Mouse (Mus musculus): Measurements from ENCODE around the gene Cog8. TPM values are rescaled to one million over a fixed set of nuclear protein-coding genes. Genes with fewer than 3 reads are reported as not detected.

The Cog8 gene
- polyA plus RNA-seq, 1 experiment from 2014 or later = 39.9 TPM

DNA sequence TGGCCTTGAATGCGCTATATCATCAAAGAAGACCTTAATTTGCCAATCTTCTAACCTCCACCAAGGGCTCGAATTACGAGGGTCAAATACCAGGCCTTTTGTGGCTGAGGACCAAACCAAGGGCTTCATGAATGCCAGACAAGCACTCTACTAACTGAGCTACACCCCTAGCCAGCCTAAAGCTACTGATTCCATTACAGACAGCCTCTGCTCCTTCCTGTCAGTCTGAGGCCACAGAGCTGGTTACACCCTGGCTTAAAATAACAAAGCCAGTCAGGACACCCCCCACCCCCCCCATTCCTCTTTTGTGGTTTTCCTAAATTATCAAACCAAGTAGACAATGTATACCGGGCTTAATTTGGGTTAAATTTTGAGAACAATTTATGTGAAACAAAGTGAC, 17.2 kb upstream of the Cog8 start:
- Histone ChIP-seq H3K9ac (no peak overlapping the region), H3K36me3 (peaks cover 85% of the 10 kb centered on the region), H3K27ac (no peak overlapping the region), H3K27me3 (no peaks in the 10 kb centered on the region), H3K4me1 (peaks cover 3% of the 10 kb centered on the region; the same call in 1 of the 2 replicates), H3K4me3 (no peak overlapping the region), H3K4me2 (no peak overlapping the region), H3K9me3 (no peaks in the 10 kb centered on the region)
- no peak for ATAC-seq (ENCODE audit: insufficient number of reproducible peaks, insufficient read depth, low FRiP score, low TSS enrichment, low read depth)
- WGBS = 68% methylated on average over 4 of the region's 4 CpGs

DNA sequence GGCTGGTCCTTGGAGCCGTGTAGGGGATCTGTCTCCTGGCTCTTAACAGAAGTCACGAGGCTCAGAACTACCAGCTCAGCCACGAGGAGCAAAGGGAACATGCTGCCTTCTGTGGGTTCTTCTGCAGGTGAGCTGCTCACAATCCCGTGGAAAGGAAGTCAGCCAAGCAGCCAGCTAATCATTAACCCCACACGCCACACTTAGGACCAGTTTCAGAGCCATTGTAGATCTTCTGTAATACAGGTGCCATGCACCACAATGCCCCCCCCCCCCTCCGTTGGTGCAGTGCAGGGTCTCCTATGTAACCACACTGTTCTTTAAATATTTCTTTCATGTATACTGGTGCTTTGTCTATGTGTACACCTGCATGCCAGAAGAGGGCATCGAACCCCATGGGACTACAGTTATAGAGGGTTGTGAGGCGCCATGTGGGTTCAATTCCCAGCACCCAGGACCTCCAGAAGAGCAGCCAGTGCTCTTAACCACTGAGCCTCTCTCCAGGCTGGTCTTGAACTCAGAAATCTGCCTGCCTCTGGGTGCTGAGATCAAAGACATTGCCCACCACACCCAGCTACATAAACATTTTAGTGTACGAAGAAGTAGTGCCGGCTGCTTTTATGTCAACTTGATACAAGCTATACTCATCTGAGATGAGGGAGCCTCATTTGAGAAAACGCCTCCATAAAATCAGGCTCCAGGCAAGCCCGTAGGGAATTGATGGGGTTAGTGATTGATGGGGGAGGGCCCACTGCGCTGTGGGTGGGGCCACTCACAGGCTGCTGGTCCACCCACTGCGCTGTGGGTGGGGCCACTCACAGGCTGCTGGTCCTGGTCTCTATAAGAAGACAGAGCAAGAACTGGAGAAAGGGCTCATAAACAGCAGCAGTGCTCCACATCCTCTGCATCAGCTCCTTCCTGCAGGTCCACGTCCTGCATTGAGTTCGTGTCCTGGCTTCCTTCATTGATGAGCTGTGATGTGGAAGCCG, 9.3 kb upstream of the Cog8 start, which contains the start of gene Tmed6:
Tmed6 (minus strand) TSS at position 134 of the 986 bp plus-strand sequence.
- peaks cover 3% of the 10 kb centered on the region; the same call in 1 of the 2 replicates for H3K4me1 ChIP-seq
- 64% methylated on average over 17 of the region's 17 CpGs for WGBS

DNA sequence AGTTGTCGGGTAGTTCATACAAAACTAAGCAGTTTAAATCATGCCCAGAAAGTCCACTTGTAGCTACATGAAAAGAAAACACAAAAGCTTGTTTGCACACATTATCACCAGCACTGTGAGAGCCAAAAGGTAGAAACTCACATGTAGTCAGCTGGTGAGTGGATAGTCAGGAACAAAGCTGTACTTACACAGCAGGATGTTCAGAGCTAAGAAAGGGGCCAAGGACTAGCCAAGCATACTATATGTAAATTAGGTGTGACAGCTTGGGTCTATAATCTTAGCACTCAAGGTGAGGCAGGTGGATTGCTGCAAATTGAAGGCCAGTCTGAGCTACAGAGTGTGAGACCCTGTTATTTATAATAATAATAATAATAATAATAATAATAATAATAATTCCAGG, 6.1 kb upstream of the Cog8 start:
- Histone ChIP-seq H3K9ac (no peak overlapping the region), H3K27me3 (no peaks in the 10 kb centered on the region), H3K4me2 (no peak overlapping the region), H3K4me1 (peaks cover 9% of the 10 kb centered on the region), H3K9me3 (no peaks in the 10 kb centered on the region), H3K36me3 (peaks cover 21% of the 10 kb centered on the region), H3K4me3 (no peak overlapping the region), H3K27ac (no peak overlapping the region)
- 94% methylated on average over 1 of the region's 1 CpGs for whole genome bisulfite sequencing
- no peak for ATAC-seq (ENCODE audit: insufficient number of reproducible peaks, insufficient read depth, low FRiP score, low TSS enrichment, low read depth)

More for the DNA sequence above, 9.3 kb upstream of the Cog8 start, which contains the start of gene Tmed6:
- peaks cover 18% of the 10 kb centered on the region for H3K36me3 ChIP-seq
- no peak within 1 kb of the TSS for H3K9ac ChIP-seq
- no peaks in the 10 kb centered on the region for H3K27me3 ChIP-seq
- ATAC-seq (ENCODE audit: insufficient number of reproducible peaks, insufficient read depth, low FRiP score, low TSS enrichment, low read depth) = no peak
- no peaks in the 10 kb centered on the region for H3K9me3 ChIP-seq
- no peak within 1 kb of the TSS for H3K4me3 ChIP-seq
- no peak within 1 kb of the TSS for H3K4me2 ChIP-seq
- no peak within 1 kb of the TSS for H3K27ac ChIP-seq

DNA sequence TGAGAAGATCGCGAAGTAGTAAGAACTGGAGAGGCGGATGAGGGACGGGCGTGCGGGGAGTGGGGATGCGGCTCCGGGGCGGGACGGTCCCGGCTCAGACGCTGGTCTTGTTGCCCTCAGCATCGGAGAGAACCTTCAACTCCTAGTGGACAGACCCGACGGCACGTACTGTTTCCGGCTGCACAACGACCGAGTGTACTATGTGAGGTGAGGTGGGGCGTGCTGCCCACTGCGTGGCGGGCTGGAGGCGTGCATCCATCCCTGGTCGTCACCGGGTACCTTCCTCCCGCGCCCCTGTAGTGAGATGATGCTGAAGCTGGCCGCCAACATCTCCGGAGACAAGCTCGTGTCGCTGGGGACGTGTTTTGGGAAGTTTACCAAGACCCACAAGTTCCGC, 482 bp upstream of the Cog8 start:
- under 1% methylated on average over 33 of the region's 33 CpGs for WGBS

DNA sequence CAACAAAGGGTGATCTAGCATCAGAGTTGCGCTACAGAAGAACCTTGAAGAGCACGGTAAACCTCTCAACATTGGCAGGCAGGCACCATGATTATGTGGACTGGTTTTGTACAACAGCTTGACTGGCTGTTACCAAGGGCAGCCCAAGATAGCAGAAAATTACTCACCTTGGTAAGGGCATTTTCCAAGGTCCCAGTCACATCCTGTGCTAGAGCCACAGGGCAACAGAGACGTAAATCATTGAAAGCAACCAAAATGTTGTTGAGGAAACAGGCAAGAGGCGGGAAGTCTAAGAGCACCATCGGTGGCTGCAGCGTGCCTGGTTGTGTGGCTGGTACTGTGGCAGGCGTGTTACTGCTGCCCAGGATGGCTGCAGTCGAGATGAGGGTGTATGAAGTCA, 4.4 kb downstream of the Cog8 start:
- H3K36me3 ChIP-seq = peaks cover 60% of the 10 kb centered on the region
- ATAC-seq (ENCODE audit: insufficient number of reproducible peaks, insufficient read depth, low FRiP score, low TSS enrichment, low read depth) = no peak
- H3K4me3 ChIP-seq = no peak overlapping the region
- H3K27me3 ChIP-seq = no peaks in the 10 kb centered on the region
- 97% methylated on average over 8 of the region's 8 CpGs for whole genome bisulfite sequencing
- H3K4me2 ChIP-seq = no peak overlapping the region
- H3K9ac ChIP-seq = no peak overlapping the region
- peaks cover 27% of the 10 kb centered on the region for H3K4me1 ChIP-seq
- H3K27ac ChIP-seq = no peak overlapping the region
- H3K9me3 ChIP-seq = no peaks in the 10 kb centered on the region

More for the DNA sequence above, 482 bp upstream of the Cog8 start:
- H3K9me3 ChIP-seq = no peaks in the 10 kb centered on the region
- peaks cover 24% of the 10 kb centered on the region for H3K4me1 ChIP-seq
- H3K4me3 ChIP-seq = peak overlapping the region; percentile 98
- H3K36me3 ChIP-seq = peaks cover 50% of the 10 kb centered on the region
- peak overlapping the region; percentile 89 for H3K9ac ChIP-seq
- peak overlapping the region; percentile 97 for H3K4me2 ChIP-seq
- H3K27me3 ChIP-seq = no peaks in the 10 kb centered on the region
- no peak overlapping the region for H3K27ac ChIP-seq
- ATAC-seq (ENCODE audit: insufficient number of reproducible peaks, insufficient read depth, low FRiP score, low TSS enrichment, low read depth) = peak; percentile 49

- Histone ChIP-seq H3K4me3 (peak overlapping the region; percentile 91), H3K27ac (no peak overlapping the region), H3K27me3 (no peaks in the 10 kb centered on the region), H3K9me3 (no peaks in the 10 kb centered on the region), H3K9ac (no peak overlapping the region), H3K4me1 (peaks cover 17% of the 10 kb centered on the region), H3K36me3 (peaks cover 82% of the 10 kb centered on the region), H3K4me2 (peak overlapping the region; percentile 88)
- 91% methylated on average over 4 of the region's 4 CpGs for WGBS
- no peak for ATAC-seq (ENCODE audit: insufficient number of reproducible peaks, insufficient read depth, low FRiP score, low TSS enrichment, low read depth)
Measured at GRCm38 (mm10) chr8:107049480-107049879, 7.0 kb downstream of the Cog8 start.

GRCm38 (mm10) chr8:107048061-107048941, 8.2 kb downstream of the Cog8 start, which contains the start of gene Pdf:
TSS of gene Pdf (minus strand) at chr8:107048614.
- Histone ChIP-seq H3K4me3 (peak within 1 kb of the TSS; percentile 91), H3K27ac (peak within 1 kb of the TSS; percentile 93), H3K9ac (peak within 1 kb of the TSS; percentile 93), H3K27me3 (no peaks in the 10 kb centered on the region), H3K4me1 (peaks cover 17% of the 10 kb centered on the region), H3K36me3 (peaks cover 82% of the 10 kb centered on the region), H3K4me2 (peak within 1 kb of the TSS; percentile 88), H3K9me3 (no peaks in the 10 kb centered on the region)
- WGBS = under 1% methylated on average over 86 of the region's 87 CpGs
- peak; percentile 73 for ATAC-seq (ENCODE audit: insufficient number of reproducible peaks, insufficient read depth, low FRiP score, low TSS enrichment, low read depth)

DNA sequence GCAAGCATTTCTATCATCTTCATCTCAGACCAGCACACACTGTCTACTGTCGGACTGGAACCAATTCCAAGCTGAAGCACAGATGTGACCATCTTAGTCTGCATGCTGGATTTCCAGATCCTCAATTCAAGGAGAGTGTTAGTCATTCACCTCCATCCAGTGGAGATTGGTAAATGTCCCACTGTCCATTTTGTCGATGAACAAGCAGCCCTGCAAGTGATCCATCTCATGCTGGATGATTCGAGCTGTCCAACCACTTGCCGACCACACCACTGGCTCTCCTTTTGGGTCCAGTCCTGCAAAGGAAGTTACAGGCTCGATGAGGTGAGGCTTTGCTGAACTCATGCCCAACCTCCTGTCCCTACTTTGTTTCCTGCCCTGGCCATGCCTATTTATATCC, 9.5 kb downstream of the Cog8 start:
- Histone ChIP-seq H3K9me3 (no peaks in the 10 kb centered on the region), H3K27me3 (no peaks in the 10 kb centered on the region), H3K27ac (no peak overlapping the region), H3K9ac (peak overlapping the region; percentile 93; the same call in 1 of the 2 replicates), H3K36me3 (peaks cover 82% of the 10 kb centered on the region), H3K4me1 (peaks cover 17% of the 10 kb centered on the region), H3K4me2 (peak overlapping the region; percentile 88), H3K4me3 (peak overlapping the region; percentile 91; the same call in 1 of the 2 replicates)
- 88% methylated on average over 5 of the region's 5 CpGs for WGBS
- no peak for ATAC-seq (ENCODE audit: insufficient number of reproducible peaks, insufficient read depth, low FRiP score, low TSS enrichment, low read depth)

DNA sequence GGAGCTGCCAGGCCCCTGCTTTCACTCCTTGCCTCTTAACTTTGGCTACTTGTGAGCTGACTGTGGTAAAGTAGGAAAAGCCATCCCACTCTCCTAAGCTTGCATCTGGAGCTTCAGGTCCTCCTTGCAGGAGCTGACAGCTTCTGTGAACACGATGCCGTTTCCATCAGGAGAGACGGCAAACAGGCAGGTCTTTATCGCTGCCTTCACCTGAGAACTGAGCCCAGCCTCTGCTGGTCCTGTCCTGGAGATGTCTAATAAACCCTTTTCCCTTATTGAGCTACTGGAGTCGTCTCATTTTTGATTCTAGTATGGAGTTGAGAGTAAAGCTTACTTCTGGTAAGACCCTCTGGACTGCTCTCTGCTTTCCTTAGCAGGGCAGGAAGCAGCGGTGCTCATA, 11.0 kb downstream of the Cog8 start:
- Histone ChIP-seq H3K4me3 (no peak overlapping the region), H3K27ac (no peak overlapping the region), H3K4me1 (peaks cover 17% of the 10 kb centered on the region), H3K9me3 (no peaks in the 10 kb centered on the region), H3K9ac (0 out of 2 replicates have a peak overlapping the region, but pooled peaks have one; percentile 21), H3K27me3 (no peaks in the 10 kb centered on the region), H3K4me2 (no peak overlapping the region), H3K36me3 (peaks cover 82% of the 10 kb centered on the region)
- no peak for ATAC-seq (ENCODE audit: insufficient number of reproducible peaks, insufficient read depth, low FRiP score, low TSS enrichment, low read depth)
- 90% methylated on average over 6 of the region's 6 CpGs for WGBS

DNA sequence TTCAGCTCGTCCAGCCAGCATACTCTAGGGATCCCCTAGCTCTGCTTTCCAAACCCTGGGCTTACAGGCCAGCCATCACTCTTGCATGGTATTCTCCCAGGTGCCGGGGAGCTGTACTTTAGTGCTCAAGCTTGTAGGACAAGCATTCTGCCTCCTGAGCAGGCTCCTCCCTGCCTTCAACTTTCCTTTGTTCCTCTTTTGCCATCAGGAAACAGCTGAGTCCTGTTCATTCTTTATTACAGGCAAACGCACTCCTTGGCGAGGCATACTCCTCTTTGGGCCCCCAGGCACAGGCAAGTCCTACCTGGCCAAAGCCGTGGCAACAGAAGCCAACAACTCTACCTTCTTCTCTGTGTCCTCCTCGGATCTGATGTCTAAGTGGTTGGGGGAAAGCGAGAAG, 15.9 kb downstream of the Cog8 start:
- 83% methylated on average over 7 of the region's 7 CpGs for WGBS
- H3K27ac ChIP-seq = no peak overlapping the region
- no peak overlapping the region for H3K9ac ChIP-seq
- no peak overlapping the region for H3K4me2 ChIP-seq
- peaks cover 89% of the 10 kb centered on the region for H3K36me3 ChIP-seq
- no peak for ATAC-seq (ENCODE audit: insufficient number of reproducible peaks, insufficient read depth, low FRiP score, low TSS enrichment, low read depth)
- no peak overlapping the region for H3K4me3 ChIP-seq
- H3K4me1 ChIP-seq = no peaks in the 10 kb centered on the region
- no peaks in the 10 kb centered on the region for H3K27me3 ChIP-seq
- no peaks in the 10 kb centered on the region for H3K9me3 ChIP-seq

GRCm38 (mm10) chr8:107036626-107037025, 19.9 kb downstream of the Cog8 start:
- Histone ChIP-seq H3K27ac (no peak overlapping the region), H3K27me3 (no peaks in the 10 kb centered on the region), H3K4me1 (peaks cover 17% of the 10 kb centered on the region), H3K4me3 (no peak overlapping the region), H3K9ac (no peak overlapping the region), H3K36me3 (peaks cover 57% of the 10 kb centered on the region), H3K4me2 (no peak overlapping the region), H3K9me3 (no peaks in the 10 kb centered on the region)
- 89% methylated on average over 8 of the region's 8 CpGs for WGBS
- ATAC-seq (ENCODE audit: insufficient number of reproducible peaks, insufficient read depth, low FRiP score, low TSS enrichment, low read depth) = no peak
